In the genomic region with DNA sequence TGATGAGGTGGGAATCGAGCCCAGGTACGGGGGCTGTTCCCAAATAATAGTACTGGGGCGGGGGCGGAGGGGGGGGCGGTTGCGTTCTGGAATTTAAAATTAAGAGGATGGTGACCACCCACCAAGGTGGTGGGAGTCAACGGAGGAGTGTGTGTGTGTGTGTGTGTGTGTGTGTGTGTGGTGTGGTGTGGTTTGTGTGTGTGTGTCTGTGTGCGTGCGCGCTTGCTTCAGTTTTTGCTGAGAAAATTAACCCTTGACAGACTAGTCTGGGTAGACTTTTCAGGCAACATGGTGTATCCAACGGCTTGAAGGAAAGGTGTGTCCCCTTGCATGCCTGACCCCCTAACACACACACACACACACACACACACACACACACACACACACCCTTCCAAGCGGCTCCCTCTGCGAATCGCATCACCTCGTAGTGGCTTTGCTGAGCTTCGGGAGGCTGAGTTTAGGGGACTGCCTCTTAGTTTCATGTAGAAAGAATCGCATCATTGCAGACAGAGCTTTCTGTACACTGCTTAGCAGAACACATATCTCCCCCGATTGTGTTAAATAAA, we compare ENCODE assay signal across 9 mouse cellular contexts. TPM values are rescaled to one million over a fixed set of nuclear protein-coding genes. Genes with fewer than 3 reads are reported as not detected.
A peak's percentile ranks its signal among the peaks of the same experiment; 100 is the strongest.
DNase-seq lines count a peak whose midpoint lies in the region; ATAC-seq lines count a peak whose summit lies in the region.
"Had no signal": no experiment of that assay in that cellular context is flagged by ENCODE, and none has a peak within 500 bp of the region (broad histone marks: within the 10 kb centered on the region; RNA-seq: fewer than 3 reads in every experiment).

No protein-coding gene starts in this region.

- H3K27me3 ChIP-seq in embryonic facial prominence, embryonic 12.5 days, result peaks cover 49% of the 10 kb centered on the region
- peaks cover 50% of the 10 kb centered on the region for H3K27me3 ChIP-seq in hindbrain, embryonic 12.5 days
- H3K27me3 ChIP-seq in midbrain, embryonic 16.5 days (ENCODE audit: control insufficient read depth, insufficient read depth, low read depth, low read length), result no peaks in the 10 kb centered on the region; the same call in 1 of the 2 replicates

- H3K4me2 ChIP-seq in embryonic facial prominence, embryonic 12.5 days (replicated peaks), result peak overlapping the region; percentile 63
- peak overlapping the region; percentile 75 for H3K4me2 ChIP-seq in hindbrain, embryonic 12.5 days (replicated peaks)
- H3K4me2 ChIP-seq in midbrain, embryonic 16.5 days (ENCODE audit: low read length), result peak overlapping the region; percentile 70

- H3K4me3 ChIP-seq in embryonic facial prominence, embryonic 12.5 days, result 0 out of 2 replicates have a peak overlapping the region, but pooled peaks have one; percentile 18
- H3K4me3 ChIP-seq in hindbrain, embryonic 12.5 days, result peak overlapping the region; percentile 48
- peak overlapping the region; percentile 48 for H3K4me3 ChIP-seq in midbrain, embryonic 16.5 days (ENCODE audit: low read depth, low read length)
- H3K4me3 ChIP-seq: megakaryocyte, embryonic 14.5 days had no signal

- H3K36me3 ChIP-seq in embryonic facial prominence, embryonic 12.5 days, result no peaks in the 10 kb centered on the region
- H3K36me3 ChIP-seq in hindbrain, embryonic 12.5 days, result no peaks in the 10 kb centered on the region
- no peaks in the 10 kb centered on the region for H3K36me3 ChIP-seq in midbrain, embryonic 16.5 days (ENCODE audit: control insufficient read depth, insufficient read depth, low read length)

- ATAC-seq in embryonic facial prominence, embryonic 12.5 days (ENCODE audit: insufficient number of reproducible peaks, insufficient read depth, low FRiP score, low TSS enrichment), result no peak
- ATAC-seq in hindbrain, embryonic 12.5 days (ENCODE audit: low FRiP score), result no peak
- ATAC-seq in midbrain, embryonic 16.5 days, result no peak

- no peak overlapping the region for H3K9ac ChIP-seq in embryonic facial prominence, embryonic 12.5 days
- H3K9ac ChIP-seq in hindbrain, embryonic 12.5 days, result no peak overlapping the region
- H3K9ac ChIP-seq in midbrain, embryonic 16.5 days (ENCODE audit: low read depth, low read length), result peak overlapping the region; percentile 76

- peaks cover 3% of the 10 kb centered on the region; the same call in 1 of the 2 replicates for H3K4me1 ChIP-seq in embryonic facial prominence, embryonic 12.5 days
- peaks cover 18% of the 10 kb centered on the region for H3K4me1 ChIP-seq in hindbrain, embryonic 12.5 days
- H3K4me1 ChIP-seq in midbrain, embryonic 16.5 days (ENCODE audit: control insufficient read depth, insufficient read depth, low read length), result peaks cover 12% of the 10 kb centered on the region; the same call in 1 of the 2 replicates
- H3K4me1 ChIP-seq: megakaryocyte, embryonic 14.5 days had no signal

- DNase-seq in layer of hippocampus, adult 18-20 months (ENCODE audit: low spot score in 2 of 2), result peak; percentile 17 to 64
- DNase-seq in layer of hippocampus, adult 11-12 months (ENCODE audit: low spot score), result no peak
- DNase-seq in urinary bladder, adult 2 months (ENCODE audit: low spot score), result no peak
- no peak for DNase-seq in thymus, postnatal 36 days
- DNase-seq in cerebellum, postnatal 14 days, result no peak

- 19% methylated on average over 14 of the region's 18 CpGs for WGBS in embryonic facial prominence, embryonic 12.5 days
- WGBS in hindbrain, embryonic 12.5 days, result 15% methylated on average over 18 of the region's 18 CpGs
- WGBS in midbrain, embryonic 16.5 days, result 10% methylated on average over 18 of the region's 18 CpGs

- no peak overlapping the region for H3K27ac ChIP-seq in embryonic facial prominence, embryonic 12.5 days
- no peak overlapping the region for H3K27ac ChIP-seq in hindbrain, embryonic 12.5 days
- peak overlapping the region; percentile 86 for H3K27ac ChIP-seq in midbrain, embryonic 16.5 days (ENCODE audit: low read length)

- no peaks in the 10 kb centered on the region for H3K9me3 ChIP-seq in embryonic facial prominence, embryonic 12.5 days
- no peaks in the 10 kb centered on the region for H3K9me3 ChIP-seq in hindbrain, embryonic 12.5 days (replicated peaks)
- H3K9me3 ChIP-seq in midbrain, embryonic 16.5 days (replicated peaks; ENCODE audit: control insufficient read depth, low read length, poor library complexity, severe bottlenecking), result no peaks in the 10 kb centered on the region

RNA-seq across cellular contexts. Expression of gene Dab1, which starts 1.5 kb away (rescaled TPM):
- total RNA-seq in layer of hippocampus, adult 18-20 months (2021), result 100 to 1,000 TPM; 146 to 158 TPM
- 17.0 and 23.7 TPM in 2 replicates for polyA plus RNA-seq in embryonic facial prominence, embryonic 12.5 days (2016; fragmentation: Nextera tagmentation; extraction: Ambion mirVana)
- 72.7 and 77.0 TPM in 2 replicates for polyA plus RNA-seq in hindbrain, embryonic 12.5 days (2016; fragmentation: Nextera tagmentation; extraction: Ambion mirVana)
- polyA plus RNA-seq in midbrain, embryonic 16.5 days (2015; fragmentation: Nextera tagmentation; extraction: Ambion mirVana), result 106 and 123 TPM in 2 replicates
- 2.2 and 2.6 TPM in 2 replicates for polyA plus RNA-seq in urinary bladder, adult 2 months (2012; rRNA removed)

Comparison
In these comparisons a context has a peak if more than half of its experiments do, and no peak if none do; other contexts are left out.
1. DNase-seq: peak in layer of hippocampus, adult 18-20 months (2 of 2); none in layer of hippocampus, adult 11-12 months (single experiment), urinary bladder, adult 2 months (single experiment), thymus, postnatal 36 days (0 of 2) and cerebellum, postnatal 14 days (0 of 2).
2. Peak in every context shown above with its lines, with median percentiles within 50 percentile points of each other: H3K4me2 ChIP-seq and H3K4me3 ChIP-seq.